Mouse (Mus musculus) heart, adult 2 months (tissue): Measurements from ENCODE around the gene Mphosph9.

Experiments
- CTCF ChIP-seq: fragments of 200-600 bp; IDR thresholded peaks from 2 replicates; pipeline ENCODE4 v1.8.1; 2022; ENCODE audit warnings: antibody characterized with exemption, mild to moderate bottlenecking, moderate library complexity
- EP300 ChIP-seq: fragments of 200-500 bp; IDR thresholded peaks from 2 replicates; pipeline ENCODE4 v1.6.1; 2011; ENCODE audit warnings: low read depth, low read length, control low read depth; ENCODE audit not compliant: insufficient read depth

- no peak for TF ChIP-seq CTCF
- TF ChIP-seq EP300 = no peak
These were observed 64.5 kb downstream of the Mphosph9 start for GRCm38 (mm10) chr5:124263246-124263645.
